Mouse (Mus musculus) embryo, embryonic 11.5 days (tissue): Measurements from ENCODE around the gene Tmem81.
"Not testable (repeated sequence)": the region's sequence is repeated elsewhere in the genome, so short reads cannot be mapped to it uniquely, and the experiment has no call there.

ENCODE experiments used
- DNase-seq: peaks from one replicate; pipeline ENCODE4 v3.0.0-alpha.2; 2012; ENCODE audit warnings: low read depth, low spot score

The Tmem81 gene

GRCm38 (mm10) chr1:132506058-132506457 lies at the start of gene Tmem81:
Tmem81 (plus strand) TSS chr1:132506230.
- no peak for DNase-seq

- no peak for DNase-seq
Measured at GRCm38 (mm10) chr1:132464651-132465050, 41.4 kb upstream of the Tmem81 start.

- DNase-seq, result no peak
Measured at GRCm38 (mm10) chr1:132468926-132469325, 37.1 kb upstream of the Tmem81 start.

- no peak for DNase-seq
Measured at GRCm38 (mm10) chr1:132469519-132469918, 36.5 kb upstream of the Tmem81 start.

- not testable (repeated sequence) for DNase-seq
Measured at GRCm38 (mm10) chr1:132470031-132470430, 36.0 kb upstream of the Tmem81 start.

- no peak for DNase-seq
Measured at GRCm38 (mm10) chr1:132471032-132471431, 35.0 kb upstream of the Tmem81 start.

- DNase-seq, result no peak
Measured at GRCm38 (mm10) chr1:132471499-132471898, 34.5 kb upstream of the Tmem81 start.

GRCm38 (mm10) chr1:132472537-132472936 lies 33.5 kb upstream of the Tmem81 start:
- no peak for DNase-seq

- no peak for DNase-seq
Measured at GRCm38 (mm10) chr1:132474496-132474895, 31.5 kb upstream of the Tmem81 start.

GRCm38 (mm10) chr1:132476575-132476927 lies 29.5 kb upstream of the Tmem81 start:
- DNase-seq, result no peak

GRCm38 (mm10) chr1:132476928-132477691 lies 28.9 kb upstream of the Tmem81 start, which contains the start of gene Rbbp5:
Rbbp5 (plus strand) TSS chr1:132477365.
- DNase-seq, result peak; percentile 81

GRCm38 (mm10) chr1:132479438-132479837 lies 26.6 kb upstream of the Tmem81 start:
- no peak for DNase-seq

- no peak for DNase-seq
Measured at GRCm38 (mm10) chr1:132481619-132482018, 24.4 kb upstream of the Tmem81 start.

- no peak for DNase-seq
Measured at GRCm38 (mm10) chr1:132483234-132483633, 22.8 kb upstream of the Tmem81 start.

- DNase-seq, result no peak
Measured at GRCm38 (mm10) chr1:132483759-132484158, 22.3 kb upstream of the Tmem81 start.

GRCm38 (mm10) chr1:132500535-132500934 lies 5.5 kb upstream of the Tmem81 start:
- no peak for DNase-seq

- DNase-seq, result no peak
Measured at GRCm38 (mm10) chr1:132505155-132505554, 875 bp upstream of the Tmem81 start.

GRCm38 (mm10) chr1:132506656-132507055 lies 626 bp downstream of the Tmem81 start:
- DNase-seq, result no peak

GRCm38 (mm10) chr1:132509771-132510170 lies 3.7 kb downstream of the Tmem81 start:
- DNase-seq, result no peak

GRCm38 (mm10) chr1:132511521-132511920 lies 5.5 kb downstream of the Tmem81 start:
- DNase-seq, result no peak

- DNase-seq, result no peak
Measured at GRCm38 (mm10) chr1:132512106-132512505, 6.1 kb downstream of the Tmem81 start.

- no peak for DNase-seq
Measured at GRCm38 (mm10) chr1:132515339-132515738, 9.3 kb downstream of the Tmem81 start.

GRCm38 (mm10) chr1:132516776-132517175 lies 10.7 kb downstream of the Tmem81 start:
- no peak for DNase-seq

GRCm38 (mm10) chr1:132518621-132519020 lies 12.6 kb downstream of the Tmem81 start:
- DNase-seq, result no peak
